Mouse (Mus musculus): ENCODE data around the gene 5031439G07Rik. TPM values are rescaled to one million over a fixed set of nuclear protein-coding genes. Genes with fewer than 3 reads are reported as not detected.
A peak's percentile ranks its signal among the peaks of the same experiment; 100 is the strongest.

5031439G07Rik gene
- polyA plus RNA-seq, 1 experiment from 2014 or later, result 21.8 TPM

DNA sequence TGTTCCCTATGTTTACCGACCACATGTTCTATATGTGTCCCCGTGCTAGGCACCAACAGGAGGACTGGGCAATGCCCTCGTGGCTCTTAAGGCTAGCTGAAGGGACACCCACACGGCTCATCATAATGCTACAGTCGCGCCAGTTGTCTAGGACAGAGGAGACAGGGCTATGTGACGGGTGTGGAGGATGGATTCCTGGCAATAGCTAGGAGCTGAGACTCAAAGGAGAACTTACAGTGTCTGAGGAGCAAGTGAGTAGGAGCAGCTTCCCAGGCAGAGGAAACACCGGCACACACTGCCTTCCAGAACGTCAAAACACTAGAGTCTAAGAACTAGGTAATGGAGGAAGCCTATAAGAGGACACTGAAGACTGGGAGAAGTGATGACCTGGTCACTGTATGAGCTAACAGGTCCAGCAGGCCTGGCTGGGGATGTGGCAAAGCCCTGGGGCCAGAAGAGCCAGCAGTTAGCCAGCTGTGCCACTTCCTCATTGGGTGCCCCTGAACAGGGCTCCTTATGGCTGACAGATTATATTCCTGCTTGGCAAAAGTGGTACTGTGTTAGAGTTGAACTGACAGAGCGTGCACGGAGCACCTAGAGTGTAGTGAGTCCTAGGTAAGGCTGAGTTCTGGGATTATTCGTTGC is 2.7 kb downstream of the 5031439G07Rik start:
- Histone ChIP-seq H3K27ac (ENCODE audit: low read depth, low read length) (no peak overlapping the region), H3K9ac (replicated peaks; ENCODE audit: low read depth, low read length) (no peak overlapping the region)

DNA sequence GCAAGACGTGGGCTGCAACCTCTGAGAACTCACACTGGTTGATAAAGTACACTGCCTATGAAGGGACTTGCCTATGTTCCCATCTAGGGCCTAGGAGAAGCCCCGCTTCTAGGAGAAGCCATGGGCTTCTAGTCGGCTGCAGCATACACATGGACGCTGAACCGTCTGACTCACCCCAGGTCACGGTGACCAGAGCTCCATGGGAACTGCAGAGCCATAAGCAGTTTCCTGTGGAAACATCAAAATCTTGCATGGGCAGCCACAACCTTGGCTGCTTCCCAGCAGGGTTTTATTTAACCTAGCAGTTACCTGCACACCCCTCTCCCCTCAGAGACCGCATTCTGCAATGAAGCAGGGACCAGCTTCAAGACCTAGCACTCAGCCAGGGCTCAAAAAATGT is 4.6 kb downstream of the 5031439G07Rik start:
- WGBS, result 91% methylated on average over 7 of the region's 7 CpGs
- H3K4me1 ChIP-seq (ENCODE audit: control insufficient read depth, insufficient read depth, low read length), result peaks cover 25% of the 10 kb centered on the region
- no peak for ATAC-seq (ENCODE audit: low read depth)

More for the DNA sequence above, 2.7 kb downstream of the 5031439G07Rik start:
- 86% methylated on average over 12 of the region's 12 CpGs for WGBS
- Histone ChIP-seq H3K4me1 (ENCODE audit: control insufficient read depth, insufficient read depth, low read length) (peaks cover 25% of the 10 kb centered on the region), H3K4me3 (ENCODE audit: low read depth, low read length) (no peak overlapping the region), H3K36me3 (ENCODE audit: control insufficient read depth, insufficient read depth, low read length) (no peaks in the 10 kb centered on the region), H3K9me3 (ENCODE audit: control insufficient read depth, low read length) (no peaks in the 10 kb centered on the region), H3K4me2 (ENCODE audit: low read depth, low read length) (peak overlapping the region; percentile 84), H3K27me3 (ENCODE audit: control insufficient read depth, insufficient read depth, low read length) (no peaks in the 10 kb centered on the region)
- ATAC-seq (ENCODE audit: low read depth), result no peak

GRCm38 (mm10) chr15:84982888-84983287 is 5.5 kb downstream of the 5031439G07Rik start:
- WGBS, result 83% methylated on average over 3 of the region's 3 CpGs
- Histone ChIP-seq H3K9me3 (ENCODE audit: control insufficient read depth, low read length) (no peaks in the 10 kb centered on the region), H3K27me3 (ENCODE audit: control insufficient read depth, insufficient read depth, low read length) (no peaks in the 10 kb centered on the region), H3K36me3 (ENCODE audit: control insufficient read depth, insufficient read depth, low read length) (no peaks in the 10 kb centered on the region), H3K4me1 (ENCODE audit: control insufficient read depth, insufficient read depth, low read length) (peaks cover 25% of the 10 kb centered on the region), H3K27ac (ENCODE audit: low read depth, low read length) (no peak overlapping the region), H3K4me2 (ENCODE audit: low read depth, low read length) (no peak overlapping the region), H3K4me3 (ENCODE audit: low read depth, low read length) (no peak overlapping the region), H3K9ac (replicated peaks; ENCODE audit: low read depth, low read length) (no peak overlapping the region)
- no peak for ATAC-seq (ENCODE audit: low read depth)

More for the DNA sequence above, 4.6 kb downstream of the 5031439G07Rik start:
- Histone ChIP-seq H3K4me3 (ENCODE audit: low read depth, low read length) (no peak overlapping the region), H3K9ac (replicated peaks; ENCODE audit: low read depth, low read length) (no peak overlapping the region), H3K27ac (ENCODE audit: low read depth, low read length) (no peak overlapping the region), H3K9me3 (ENCODE audit: control insufficient read depth, low read length) (no peaks in the 10 kb centered on the region), H3K4me2 (ENCODE audit: low read depth, low read length) (no peak overlapping the region), H3K27me3 (ENCODE audit: control insufficient read depth, insufficient read depth, low read length) (no peaks in the 10 kb centered on the region), H3K36me3 (ENCODE audit: control insufficient read depth, insufficient read depth, low read length) (no peaks in the 10 kb centered on the region)

DNA sequence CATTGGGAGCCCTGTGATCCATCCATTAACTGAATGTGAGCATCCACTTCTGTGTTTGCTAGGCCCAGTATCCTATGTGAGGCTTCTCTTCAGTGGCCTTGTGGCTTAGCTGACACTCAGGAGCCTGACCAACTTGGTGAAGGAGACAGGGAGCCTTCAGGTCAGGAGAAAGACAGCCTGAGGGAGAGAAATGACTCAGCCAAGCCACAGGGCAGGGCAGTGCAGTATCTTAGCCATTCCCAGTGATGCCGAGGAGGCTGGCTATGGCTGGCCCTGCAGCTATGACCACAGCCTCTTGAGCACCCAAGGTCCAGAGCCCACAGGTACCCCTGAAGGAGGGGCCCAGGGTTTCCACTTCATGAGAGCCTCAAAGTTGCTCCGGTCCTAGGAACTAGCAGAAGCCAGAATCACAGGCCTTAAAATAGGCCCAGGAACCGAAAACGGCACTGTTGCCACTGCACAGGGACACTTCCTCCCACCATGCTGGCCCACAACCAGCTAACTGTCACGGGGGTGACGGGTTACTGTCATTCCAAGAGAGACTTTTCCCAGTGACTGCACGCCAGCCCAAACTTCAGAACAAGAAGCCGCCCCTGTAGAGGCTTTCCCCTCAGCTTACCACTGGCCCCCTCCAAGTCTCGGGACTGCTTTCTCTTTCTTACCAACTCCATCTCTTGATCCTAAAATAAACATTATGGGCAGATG is 6.6 kb downstream of the 5031439G07Rik start:
- H3K4me1 ChIP-seq (ENCODE audit: control insufficient read depth, insufficient read depth, low read length), result peaks cover 27% of the 10 kb centered on the region
- no peaks in the 10 kb centered on the region for H3K27me3 ChIP-seq (ENCODE audit: control insufficient read depth, insufficient read depth, low read length)
- H3K4me3 ChIP-seq (ENCODE audit: low read depth, low read length), result no peak overlapping the region
- ATAC-seq (ENCODE audit: low read depth), result no peak
- WGBS, result 85% methylated on average over 9 of the region's 9 CpGs
- no peak overlapping the region for H3K27ac ChIP-seq (ENCODE audit: low read depth, low read length)
- H3K4me2 ChIP-seq (ENCODE audit: low read depth, low read length), result no peak overlapping the region
- H3K36me3 ChIP-seq (ENCODE audit: control insufficient read depth, insufficient read depth, low read length), result no peaks in the 10 kb centered on the region
- no peaks in the 10 kb centered on the region for H3K9me3 ChIP-seq (ENCODE audit: control insufficient read depth, low read length)
- H3K9ac ChIP-seq (replicated peaks; ENCODE audit: low read depth, low read length), result no peak overlapping the region

DNA sequence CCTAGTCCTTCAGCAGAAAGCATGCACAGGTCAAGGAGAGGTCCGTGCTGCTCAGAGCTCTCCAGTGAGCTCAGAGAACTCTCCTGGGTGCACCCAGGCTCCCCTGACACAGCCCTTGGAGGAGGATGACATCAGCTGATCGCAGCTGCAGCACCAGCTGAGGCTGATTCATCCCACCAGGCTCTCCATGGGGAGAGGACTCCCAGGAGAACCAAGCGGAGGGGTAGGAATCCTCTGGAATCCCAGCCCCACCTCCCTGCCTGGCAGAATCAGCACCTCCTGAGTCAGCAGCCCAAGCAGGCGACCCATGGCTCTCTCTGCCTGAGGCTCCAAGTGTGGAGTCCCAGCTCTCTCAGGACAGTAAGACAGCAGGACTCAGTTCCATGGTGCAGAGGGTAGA is 12.6 kb downstream of the 5031439G07Rik start:
- no peak overlapping the region for H3K9ac ChIP-seq (replicated peaks; ENCODE audit: low read depth, low read length)
- no peak overlapping the region for H3K4me2 ChIP-seq (ENCODE audit: low read depth, low read length)
- 31% methylated on average over 4 of the region's 4 CpGs for WGBS
- no peak overlapping the region for H3K27ac ChIP-seq (ENCODE audit: low read depth, low read length)
- no peaks in the 10 kb centered on the region for H3K27me3 ChIP-seq (ENCODE audit: control insufficient read depth, insufficient read depth, low read length)
- peaks cover 21% of the 10 kb centered on the region for H3K4me1 ChIP-seq (ENCODE audit: control insufficient read depth, insufficient read depth, low read length)
- no peaks in the 10 kb centered on the region for H3K9me3 ChIP-seq (ENCODE audit: control insufficient read depth, low read length)
- no peak overlapping the region for H3K4me3 ChIP-seq (ENCODE audit: low read depth, low read length)
- H3K36me3 ChIP-seq (ENCODE audit: control insufficient read depth, insufficient read depth, low read length), result no peaks in the 10 kb centered on the region
- no peak for ATAC-seq (ENCODE audit: low read depth)

DNA sequence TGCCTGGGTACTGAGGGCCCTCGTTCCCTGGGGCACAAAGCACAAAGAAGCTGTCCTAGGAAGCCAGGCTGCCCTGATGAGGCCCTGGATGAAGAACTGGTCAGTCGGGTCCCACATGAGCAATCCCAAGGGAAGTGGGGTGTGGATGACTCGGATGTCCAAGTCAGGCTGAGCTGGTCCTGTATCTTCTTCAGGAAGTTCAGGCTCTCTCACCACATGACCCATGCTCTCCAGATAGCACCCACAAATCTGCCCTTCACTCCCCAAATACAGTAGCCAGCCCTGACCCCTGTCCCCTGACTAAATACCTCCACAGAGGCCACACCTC is 14.8 kb downstream of the 5031439G07Rik start:
- Histone ChIP-seq H3K4me1 (ENCODE audit: control insufficient read depth, insufficient read depth, low read length) (peaks cover 21% of the 10 kb centered on the region), H3K36me3 (ENCODE audit: control insufficient read depth, insufficient read depth, low read length) (no peaks in the 10 kb centered on the region), H3K4me3 (ENCODE audit: low read depth, low read length) (no peak overlapping the region), H3K4me2 (ENCODE audit: low read depth, low read length) (no peak overlapping the region), H3K9me3 (ENCODE audit: control insufficient read depth, low read length) (no peaks in the 10 kb centered on the region), H3K27ac (ENCODE audit: low read depth, low read length) (no peak overlapping the region), H3K9ac (replicated peaks; ENCODE audit: low read depth, low read length) (no peak overlapping the region), H3K27me3 (ENCODE audit: control insufficient read depth, insufficient read depth, low read length) (no peaks in the 10 kb centered on the region)
- no peak for ATAC-seq (ENCODE audit: low read depth)
- 3% methylated on average over 3 of the region's 3 CpGs for WGBS

GRCm38 (mm10) chr15:84972860-84973543 is 15.3 kb downstream of the 5031439G07Rik start:
- Histone ChIP-seq H3K4me2 (ENCODE audit: low read depth, low read length) (no peak overlapping the region), H3K36me3 (ENCODE audit: control insufficient read depth, insufficient read depth, low read length) (no peaks in the 10 kb centered on the region), H3K4me1 (ENCODE audit: control insufficient read depth, insufficient read depth, low read length) (peaks cover 21% of the 10 kb centered on the region), H3K27me3 (ENCODE audit: control insufficient read depth, insufficient read depth, low read length) (no peaks in the 10 kb centered on the region), H3K27ac (ENCODE audit: low read depth, low read length) (no peak overlapping the region), H3K9me3 (ENCODE audit: control insufficient read depth, low read length) (no peaks in the 10 kb centered on the region), H3K4me3 (ENCODE audit: low read depth, low read length) (no peak overlapping the region), H3K9ac (replicated peaks; ENCODE audit: low read depth, low read length) (no peak overlapping the region)
- no peak for ATAC-seq (ENCODE audit: low read depth)
- whole genome bisulfite sequencing, result 45% methylated on average over 8 of the region's 8 CpGs

GRCm38 (mm10) chr15:84968534-84968933 is 19.8 kb downstream of the 5031439G07Rik start:
- Histone ChIP-seq H3K4me2 (ENCODE audit: low read depth, low read length) (no peak overlapping the region), H3K36me3 (ENCODE audit: control insufficient read depth, insufficient read depth, low read length) (no peaks in the 10 kb centered on the region), H3K4me1 (ENCODE audit: control insufficient read depth, insufficient read depth, low read length) (peaks cover 6% of the 10 kb centered on the region), H3K9ac (replicated peaks; ENCODE audit: low read depth, low read length) (no peak overlapping the region), H3K9me3 (ENCODE audit: control insufficient read depth, low read length) (no peaks in the 10 kb centered on the region), H3K27ac (ENCODE audit: low read depth, low read length) (no peak overlapping the region), H3K4me3 (ENCODE audit: low read depth, low read length) (no peak overlapping the region), H3K27me3 (ENCODE audit: control insufficient read depth, insufficient read depth, low read length) (no peaks in the 10 kb centered on the region)
- WGBS, result 92% methylated on average over 4 of the region's 4 CpGs
- ATAC-seq (ENCODE audit: low read depth), result no peak

Measured in neural tube, embryonic 14.5 days (tissue).